Mouse (Mus musculus): Measurements from ENCODE around the gene Ptchd3. TPM values are rescaled to one million over a fixed set of nuclear protein-coding genes. Genes with fewer than 3 reads are reported as not detected.

The Ptchd3 gene
- not detected in 2 replicates for polyA plus RNA-seq (2015; fragmentation: Nextera tagmentation; extraction: Ambion mirVana)

DNA sequence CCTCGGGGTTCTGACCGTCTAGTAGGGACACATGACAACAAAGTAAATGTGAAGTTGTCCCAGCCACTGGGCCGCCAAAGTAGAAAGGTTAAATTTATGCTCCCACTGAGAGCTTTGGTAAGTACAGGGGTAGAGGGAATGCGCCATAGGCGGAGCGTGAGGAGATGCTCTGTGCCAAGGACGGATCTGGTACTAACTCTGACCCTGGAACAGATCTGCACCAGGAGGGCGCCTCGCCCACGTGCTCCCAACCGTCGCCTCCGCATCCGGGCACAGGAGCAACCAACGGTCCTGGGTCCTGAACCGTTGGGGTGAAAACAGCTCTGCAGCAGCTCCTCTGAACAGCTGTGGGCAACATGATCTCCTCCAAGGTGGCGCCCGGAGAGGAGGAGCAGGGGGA is at the start of gene Ptchd3:
Gene Ptchd3, plus strand, starts transcription at position 301 of the 400 bp plus-strand sequence.
- Histone ChIP-seq H3K36me3 (ENCODE audit: poor library complexity, severe bottlenecking) (no peaks in the 10 kb centered on the region), H3K27ac (no peak within 1 kb of the TSS), H3K27me3 (peaks cover 5% of the 10 kb centered on the region), H3K4me3 (no peak within 1 kb of the TSS), H3K4me2 (no peak within 1 kb of the TSS), H3K9ac (no peak within 1 kb of the TSS), H3K9me3 (replicated peaks) (peaks cover 9% of the 10 kb centered on the region; the same call in 1 of the 2 replicates), H3K4me1 (no peaks in the 10 kb centered on the region)
- no peak for ATAC-seq
- WGBS = 70% methylated on average over 18 of the region's 18 CpGs

- Histone ChIP-seq H3K27me3 (no peaks in the 10 kb centered on the region), H3K36me3 (ENCODE audit: poor library complexity, severe bottlenecking) (no peaks in the 10 kb centered on the region), H3K27ac (no peak overlapping the region), H3K9me3 (replicated peaks) (no peaks in the 10 kb centered on the region), H3K4me2 (no peak overlapping the region), H3K9ac (no peak overlapping the region), H3K4me1 (no peaks in the 10 kb centered on the region), H3K4me3 (no peak overlapping the region)
- ATAC-seq = no peak
- 92% methylated on average over 1 of the region's 1 CpGs for WGBS
Observed at GRCm38 (mm10) chr11:121781831-121782230, 48.2 kb upstream of the Ptchd3 start.

DNA sequence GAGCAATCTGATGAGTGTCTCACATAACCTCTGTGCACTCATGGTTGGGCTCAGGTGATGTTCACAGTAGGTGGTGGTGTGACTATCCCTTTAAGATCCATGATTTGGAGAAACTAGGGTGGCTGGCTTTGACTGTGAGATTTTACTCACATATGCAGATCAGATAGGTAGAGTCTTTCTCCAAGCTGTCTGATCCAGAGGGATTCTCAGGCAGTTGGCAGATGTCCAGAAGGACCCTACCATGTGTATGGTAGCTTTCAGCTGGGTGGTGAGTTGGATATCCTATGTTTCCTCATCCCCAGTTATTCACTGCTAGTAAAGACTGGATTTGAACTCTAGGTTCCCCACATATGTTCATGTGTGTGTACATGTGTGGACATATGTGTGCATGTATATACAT is 42.6 kb upstream of the Ptchd3 start:
- Histone ChIP-seq H3K4me3 (no peak overlapping the region), H3K9ac (no peak overlapping the region), H3K9me3 (replicated peaks) (no peaks in the 10 kb centered on the region), H3K27ac (no peak overlapping the region), H3K27me3 (no peaks in the 10 kb centered on the region), H3K4me1 (no peaks in the 10 kb centered on the region), H3K4me2 (no peak overlapping the region), H3K36me3 (ENCODE audit: poor library complexity, severe bottlenecking) (no peaks in the 10 kb centered on the region)
- no peak for ATAC-seq

DNA sequence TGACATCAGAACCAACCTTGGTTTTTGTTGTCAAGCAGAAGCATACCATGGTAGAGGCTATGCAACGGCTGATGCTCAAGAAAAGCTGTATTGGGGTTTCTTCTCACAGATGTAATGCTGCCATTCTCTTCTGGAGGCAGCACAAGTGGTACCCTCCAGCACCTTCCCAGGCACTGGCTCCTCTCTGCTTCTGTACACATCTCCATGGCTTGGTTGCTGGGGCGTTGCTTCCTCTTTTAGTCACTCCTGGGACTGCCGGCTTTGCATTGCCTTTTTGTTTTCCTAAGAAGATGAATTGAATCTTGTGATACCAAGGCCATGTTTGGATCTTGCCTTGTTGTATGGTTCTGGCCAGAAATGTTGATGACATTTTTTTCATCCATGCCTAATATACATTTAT is 40.5 kb upstream of the Ptchd3 start:
- no peak overlapping the region for H3K4me2 ChIP-seq
- H3K4me1 ChIP-seq = no peaks in the 10 kb centered on the region
- no peak overlapping the region for H3K27ac ChIP-seq
- H3K9me3 ChIP-seq (replicated peaks) = no peaks in the 10 kb centered on the region
- H3K36me3 ChIP-seq (ENCODE audit: poor library complexity, severe bottlenecking) = no peaks in the 10 kb centered on the region
- H3K27me3 ChIP-seq = no peaks in the 10 kb centered on the region
- ATAC-seq = no peak
- H3K4me3 ChIP-seq = no peak overlapping the region
- no peak overlapping the region for H3K9ac ChIP-seq
- 89% methylated on average over 3 of the region's 3 CpGs for WGBS

- no peak overlapping the region for H3K9ac ChIP-seq
- no peak for ATAC-seq
- H3K4me3 ChIP-seq = no peak overlapping the region
- no peaks in the 10 kb centered on the region for H3K9me3 ChIP-seq (replicated peaks)
- no peaks in the 10 kb centered on the region for H3K4me1 ChIP-seq
- H3K36me3 ChIP-seq (ENCODE audit: poor library complexity, severe bottlenecking) = no peaks in the 10 kb centered on the region
- no peak overlapping the region for H3K4me2 ChIP-seq
- no peak overlapping the region for H3K27ac ChIP-seq
- WGBS = 90% methylated on average over 2 of the region's 2 CpGs
- no peaks in the 10 kb centered on the region for H3K27me3 ChIP-seq
Observed at GRCm38 (mm10) chr11:121790671-121791094, 39.4 kb upstream of the Ptchd3 start.

- Histone ChIP-seq H3K27me3 (no peaks in the 10 kb centered on the region), H3K4me2 (no peak overlapping the region), H3K9ac (no peak overlapping the region), H3K4me3 (no peak overlapping the region), H3K9me3 (replicated peaks) (no peaks in the 10 kb centered on the region), H3K27ac (no peak overlapping the region), H3K4me1 (no peaks in the 10 kb centered on the region), H3K36me3 (ENCODE audit: poor library complexity, severe bottlenecking) (no peaks in the 10 kb centered on the region)
- no peak for ATAC-seq
- 93% methylated on average over 3 of the region's 3 CpGs for WGBS
Observed at GRCm38 (mm10) chr11:121791446-121791845, 38.6 kb upstream of the Ptchd3 start.

DNA sequence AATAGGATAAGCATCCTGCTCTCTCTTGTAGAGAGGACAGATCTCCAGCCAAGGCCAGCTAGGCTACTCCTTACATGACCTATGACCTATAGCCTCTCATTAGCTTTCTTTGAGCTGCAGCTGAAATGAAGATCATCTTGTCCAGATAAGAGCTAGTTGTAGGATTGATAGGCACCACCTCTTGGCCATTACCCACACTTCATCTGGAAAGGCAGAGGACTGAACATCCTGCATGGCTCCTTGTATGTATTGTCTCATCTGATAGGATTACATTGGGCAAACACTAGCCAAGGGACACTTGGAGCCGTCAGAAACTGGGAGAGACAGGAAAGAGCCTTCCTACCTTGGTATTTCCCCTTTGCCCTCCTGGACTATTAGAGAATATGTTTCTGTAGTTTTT is 38.1 kb upstream of the Ptchd3 start:
- Histone ChIP-seq H3K27me3 (no peaks in the 10 kb centered on the region), H3K4me1 (no peaks in the 10 kb centered on the region), H3K27ac (no peak overlapping the region), H3K9ac (no peak overlapping the region), H3K9me3 (replicated peaks) (no peaks in the 10 kb centered on the region), H3K36me3 (ENCODE audit: poor library complexity, severe bottlenecking) (no peaks in the 10 kb centered on the region), H3K4me3 (no peak overlapping the region), H3K4me2 (no peak overlapping the region)
- no peak for ATAC-seq
- WGBS = 72% methylated on average over 1 of the region's 1 CpGs

DNA sequence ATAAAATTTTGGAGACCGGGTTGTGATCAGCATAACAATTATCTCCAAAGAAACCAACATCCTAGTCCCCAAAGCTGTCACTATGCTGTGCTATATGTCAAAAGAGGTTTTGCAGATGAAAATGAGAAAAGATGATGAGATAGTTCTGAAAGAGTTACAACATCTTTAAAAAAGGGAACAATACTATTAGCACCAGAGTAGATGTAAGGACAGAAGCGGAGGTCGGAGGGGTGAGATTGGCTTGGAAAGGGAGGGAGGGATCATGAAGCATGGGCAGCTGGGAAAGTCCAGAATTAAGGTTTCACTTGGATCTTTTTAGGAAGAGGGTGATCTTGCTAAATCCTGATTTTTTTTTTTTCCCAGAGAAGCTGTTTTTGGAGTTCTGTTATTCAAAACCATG is 36.5 kb upstream of the Ptchd3 start:
- no peak overlapping the region for H3K9ac ChIP-seq
- 94% methylated on average over 3 of the region's 3 CpGs for WGBS
- H3K36me3 ChIP-seq (ENCODE audit: poor library complexity, severe bottlenecking) = no peaks in the 10 kb centered on the region
- H3K27ac ChIP-seq = no peak overlapping the region
- no peak overlapping the region for H3K4me3 ChIP-seq
- ATAC-seq = no peak
- H3K27me3 ChIP-seq = no peaks in the 10 kb centered on the region
- H3K4me1 ChIP-seq = no peaks in the 10 kb centered on the region
- H3K9me3 ChIP-seq (replicated peaks) = no peaks in the 10 kb centered on the region
- no peak overlapping the region for H3K4me2 ChIP-seq

DNA sequence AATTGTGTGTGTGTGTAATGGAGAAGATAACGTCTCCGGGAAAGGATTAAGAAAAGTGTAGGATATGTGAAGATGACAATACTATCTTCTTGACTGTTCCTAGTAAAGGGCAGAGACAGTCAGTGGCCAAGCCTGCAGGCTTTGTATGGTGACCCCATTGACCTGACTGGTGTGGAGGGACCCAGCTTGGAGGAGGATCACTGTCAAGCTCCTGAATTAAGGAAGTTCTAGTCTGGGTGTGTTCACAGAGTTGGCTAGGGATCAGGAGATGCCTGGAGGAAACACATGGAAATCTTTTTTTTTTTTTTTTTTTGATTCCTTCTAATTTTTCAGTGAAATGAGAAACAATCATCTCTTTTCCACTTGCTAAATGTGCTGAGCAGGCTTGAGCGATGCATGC is 35.9 kb upstream of the Ptchd3 start:
- 90% methylated on average over 3 of the region's 3 CpGs for WGBS
- no peaks in the 10 kb centered on the region for H3K4me1 ChIP-seq

GRCm38 (mm10) chr11:121794591-121795199 is 35.4 kb upstream of the Ptchd3 start:
- no peak overlapping the region for H3K27ac ChIP-seq
- H3K9ac ChIP-seq = no peak overlapping the region
- no peaks in the 10 kb centered on the region for H3K36me3 ChIP-seq (ENCODE audit: poor library complexity, severe bottlenecking)
- WGBS = 74% methylated on average over 6 of the region's 6 CpGs
- no peaks in the 10 kb centered on the region for H3K4me1 ChIP-seq
- H3K27me3 ChIP-seq = no peaks in the 10 kb centered on the region
- H3K4me2 ChIP-seq = no peak overlapping the region
- H3K9me3 ChIP-seq (replicated peaks) = no peaks in the 10 kb centered on the region
- H3K4me3 ChIP-seq = no peak overlapping the region
- no peak for ATAC-seq

More for the DNA sequence above, 35.9 kb upstream of the Ptchd3 start:
- Histone ChIP-seq H3K4me2 (no peak overlapping the region), H3K27me3 (no peaks in the 10 kb centered on the region), H3K27ac (no peak overlapping the region), H3K9ac (no peak overlapping the region), H3K36me3 (ENCODE audit: poor library complexity, severe bottlenecking) (no peaks in the 10 kb centered on the region), H3K9me3 (replicated peaks) (no peaks in the 10 kb centered on the region), H3K4me3 (no peak overlapping the region)
- ATAC-seq = no peak

- WGBS = 85% methylated on average over 2 of the region's 2 CpGs
- Histone ChIP-seq H3K4me2 (no peak overlapping the region), H3K27ac (no peak overlapping the region)
Observed at GRCm38 (mm10) chr11:121795978-121796377, 34.1 kb upstream of the Ptchd3 start.

DNA sequence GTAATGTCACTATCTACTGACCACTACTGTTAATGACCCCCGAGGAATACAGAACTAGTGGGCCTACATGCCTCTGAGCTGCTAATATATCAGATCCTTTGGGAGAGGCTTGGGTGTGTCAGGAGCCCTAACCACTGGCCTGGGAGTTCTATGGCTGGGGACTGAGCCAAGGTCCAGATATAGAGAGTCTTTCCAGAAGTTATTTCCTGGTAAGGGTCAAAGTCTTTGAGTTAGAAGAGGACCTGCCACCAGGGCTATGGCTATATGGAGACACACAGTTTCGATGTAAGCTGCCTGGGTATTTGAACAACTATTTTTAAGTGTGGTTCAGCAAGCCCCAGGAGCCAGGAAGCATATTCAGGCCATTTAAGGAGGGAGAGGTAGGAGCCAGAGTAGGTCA is 31.5 kb upstream of the Ptchd3 start:
- Histone ChIP-seq H3K4me3 (no peak overlapping the region), H3K4me2 (no peak overlapping the region), H3K4me1 (no peaks in the 10 kb centered on the region), H3K9ac (no peak overlapping the region), H3K9me3 (replicated peaks) (no peaks in the 10 kb centered on the region), H3K27ac (no peak overlapping the region), H3K27me3 (no peaks in the 10 kb centered on the region), H3K36me3 (ENCODE audit: poor library complexity, severe bottlenecking) (no peaks in the 10 kb centered on the region)
- WGBS = 87% methylated on average over 2 of the region's 2 CpGs
- no peak for ATAC-seq

More at GRCm38 (mm10) chr11:121795978-121796377, 34.1 kb upstream of the Ptchd3 start:
- no peak overlapping the region for H3K4me3 ChIP-seq
- H3K9ac ChIP-seq = no peak overlapping the region
- H3K36me3 ChIP-seq (ENCODE audit: poor library complexity, severe bottlenecking) = no peaks in the 10 kb centered on the region
- H3K4me1 ChIP-seq = no peaks in the 10 kb centered on the region
- H3K9me3 ChIP-seq (replicated peaks) = no peaks in the 10 kb centered on the region
- no peak for ATAC-seq
- H3K27me3 ChIP-seq = no peaks in the 10 kb centered on the region

- H3K27me3 ChIP-seq = no peaks in the 10 kb centered on the region
- H3K4me2 ChIP-seq = no peak overlapping the region
- H3K27ac ChIP-seq = no peak overlapping the region
- H3K36me3 ChIP-seq (ENCODE audit: poor library complexity, severe bottlenecking) = no peaks in the 10 kb centered on the region
- ATAC-seq = no peak
- no peaks in the 10 kb centered on the region for H3K9me3 ChIP-seq (replicated peaks)
- 93% methylated on average over 4 of the region's 4 CpGs for WGBS
- H3K9ac ChIP-seq = no peak overlapping the region
- no peak overlapping the region for H3K4me3 ChIP-seq
- no peaks in the 10 kb centered on the region for H3K4me1 ChIP-seq
Observed at GRCm38 (mm10) chr11:121799746-121800299, 30.2 kb upstream of the Ptchd3 start.
